Mouse (Mus musculus) embryonic fibroblast, embryonic 13.5 days (primary cell): ENCODE results near the gene Ccdc171. TPM values are rescaled to one million over a fixed set of nuclear protein-coding genes. Genes with fewer than 3 reads are reported as not detected.
A peak's percentile ranks its signal among the peaks of the same experiment; 100 is the strongest.
"Not testable (repeated sequence)": the region's sequence is repeated elsewhere in the genome, so short reads cannot be mapped to it uniquely, and the experiment has no call there.

ENCODE experiments used
- H3K27ac ChIP-seq: 2 replicates; pipeline ENCODE4 v1.5.1; 2012; ENCODE audit warnings: low read length, control low read depth, inconsistent platforms; ENCODE audit not compliant: insufficient read depth
- H3K4me1 ChIP-seq: 2 replicates; pipeline ENCODE4 v1.6.1; 2011; ENCODE audit warnings: low read length; ENCODE audit not compliant: control insufficient read depth, insufficient read depth
- H3K4me3 ChIP-seq: 2 replicates; pipeline ENCODE4 v1.5.1; 2011; ENCODE audit warnings: mild to moderate bottlenecking, control low read depth, low read length; ENCODE audit not compliant: insufficient read depth
- CTCF ChIP-seq: IDR thresholded peaks from 2 replicates; pipeline ENCODE4 v1.5.1; 2011; ENCODE audit warnings: mild to moderate bottlenecking, control low read depth, low read length, moderate library complexity, borderline replicate concordance; ENCODE audit not compliant: insufficient read depth
- POLR2A ChIP-seq: IDR thresholded peaks from 2 replicates; pipeline ENCODE4 v1.6.1; 2011; ENCODE audit warnings: low read depth, mild to moderate bottlenecking, control low read depth, low read length, moderate library complexity
- polyA plus RNA-seq: library from polyadenylated mRNA; stranded (reverse); fragments of >200 nt; gene quantifications from 2 replicates; pipeline ENCODE4 v1.2.4, GENCODE M21; 2011; ENCODE audit warnings: low read depth; ENCODE audit not compliant: missing spikeins, insufficient read length

Ccdc171 gene
- polyA plus RNA-seq, 1 experiment = 2.4 TPM

DNA sequence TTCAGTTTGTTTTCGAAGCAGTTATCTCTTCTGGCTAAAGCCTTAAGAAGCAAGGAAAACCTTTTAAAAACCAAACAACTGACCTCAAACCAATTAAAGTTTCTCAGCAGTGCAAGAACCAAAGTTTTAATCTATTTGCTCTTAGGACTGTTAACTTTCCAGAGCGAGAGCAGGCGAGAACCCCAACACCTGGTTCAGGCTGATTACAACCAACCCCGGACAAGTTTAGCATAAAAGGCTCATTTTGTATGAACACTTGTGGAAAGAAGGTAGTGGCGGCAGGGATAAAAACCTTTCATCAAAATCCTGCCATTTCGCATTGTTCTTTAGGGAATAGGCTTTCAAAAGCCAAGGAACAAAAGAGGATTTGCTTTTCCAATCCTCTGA, 896 bp upstream of the Ccdc171 start:
- TF ChIP-seq POLR2A = peak; percentile 14; the same call in 1 of the 2 replicates
- TF ChIP-seq CTCF = no peak
- H3K4me1 ChIP-seq = peaks cover 2% of the 10 kb centered on the region
- H3K4me3 ChIP-seq = peak overlapping the region; percentile 70
- 0 out of 2 replicates have a peak overlapping the region, but pooled peaks have one; percentile 22 for H3K27ac ChIP-seq

GRCm38 (mm10) chr4:83525690-83526055, 328 bp downstream of the Ccdc171 start:
- TF ChIP-seq POLR2A (no peak), CTCF (no peak)
- peaks cover 2% of the 10 kb centered on the region for H3K4me1 ChIP-seq
- peak overlapping the region; percentile 69 for H3K4me3 ChIP-seq
- peak overlapping the region; percentile 21 for H3K27ac ChIP-seq

- H3K27ac ChIP-seq = no peak overlapping the region
- peaks cover 2% of the 10 kb centered on the region for H3K4me1 ChIP-seq
- H3K4me3 ChIP-seq = peak overlapping the region; percentile 19; the same call in 1 of the 2 replicates
- TF ChIP-seq CTCF (no peak), POLR2A (no peak)
Observed at GRCm38 (mm10) chr4:83526270-83526987, 1.1 kb downstream of the Ccdc171 start.

DNA sequence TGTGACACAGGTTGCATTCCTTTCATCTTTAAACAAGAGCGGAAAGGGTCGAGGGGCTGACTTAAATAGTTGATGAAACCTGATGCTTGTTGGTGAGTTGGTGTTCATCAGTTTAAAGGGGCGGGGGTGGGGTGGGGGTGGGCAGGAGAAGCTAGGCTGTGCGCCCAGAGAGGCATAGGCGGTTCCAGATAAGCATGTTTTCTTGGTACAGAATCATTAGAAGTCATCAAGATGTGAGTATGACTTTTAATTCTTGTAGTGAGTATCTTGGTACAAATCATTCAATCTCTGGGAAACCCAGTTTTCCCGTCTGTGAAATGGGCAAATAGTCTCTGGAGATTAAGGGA, 1.6 kb downstream of the Ccdc171 start:
- no peak overlapping the region for H3K4me3 ChIP-seq
- no peak overlapping the region for H3K27ac ChIP-seq
- peaks cover 2% of the 10 kb centered on the region for H3K4me1 ChIP-seq
- TF ChIP-seq CTCF (no peak), POLR2A (no peak)

GRCm38 (mm10) chr4:83527921-83528320, 2.6 kb downstream of the Ccdc171 start:
- peaks cover 2% of the 10 kb centered on the region for H3K4me1 ChIP-seq
- TF ChIP-seq POLR2A = no peak
- no peak for TF ChIP-seq CTCF
- H3K4me3 ChIP-seq = no peak overlapping the region
- no peak overlapping the region for H3K27ac ChIP-seq

DNA sequence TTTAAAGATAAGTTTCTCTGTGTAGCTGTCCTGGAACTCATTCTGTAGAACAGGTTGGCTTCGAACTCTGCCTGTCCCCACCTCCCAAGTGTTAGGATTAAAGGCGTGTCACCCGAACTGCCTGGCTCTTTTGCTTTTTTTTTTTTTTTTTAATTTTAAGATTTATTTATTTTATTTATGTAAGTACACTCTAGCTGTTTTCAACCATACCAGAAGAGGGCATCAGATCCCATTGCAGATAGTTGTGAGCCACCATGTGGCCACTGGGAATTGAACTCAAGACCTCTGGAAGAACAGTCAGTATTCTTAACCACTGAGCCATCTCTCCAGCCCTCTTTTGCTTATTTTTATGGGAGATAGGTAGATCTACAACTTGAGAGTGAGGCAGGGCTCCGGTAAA, 4.7 kb downstream of the Ccdc171 start:
- H3K4me3 ChIP-seq, H3K27ac ChIP-seq, H3K4me1 ChIP-seq: not testable (repeated sequence)

GRCm38 (mm10) chr4:83533168-83533911, 8.0 kb downstream of the Ccdc171 start:
- H3K27ac ChIP-seq = no peak overlapping the region
- no peak for TF ChIP-seq POLR2A
- no peak for TF ChIP-seq CTCF
- H3K4me3 ChIP-seq = no peak overlapping the region
- H3K4me1 ChIP-seq = no peaks in the 10 kb centered on the region

- TF ChIP-seq CTCF = no peak
- Histone ChIP-seq H3K4me1 (no peaks in the 10 kb centered on the region), H3K4me3 (no peak overlapping the region), H3K27ac (no peak overlapping the region)
Observed at GRCm38 (mm10) chr4:83534024-83534423, 8.7 kb downstream of the Ccdc171 start.

DNA sequence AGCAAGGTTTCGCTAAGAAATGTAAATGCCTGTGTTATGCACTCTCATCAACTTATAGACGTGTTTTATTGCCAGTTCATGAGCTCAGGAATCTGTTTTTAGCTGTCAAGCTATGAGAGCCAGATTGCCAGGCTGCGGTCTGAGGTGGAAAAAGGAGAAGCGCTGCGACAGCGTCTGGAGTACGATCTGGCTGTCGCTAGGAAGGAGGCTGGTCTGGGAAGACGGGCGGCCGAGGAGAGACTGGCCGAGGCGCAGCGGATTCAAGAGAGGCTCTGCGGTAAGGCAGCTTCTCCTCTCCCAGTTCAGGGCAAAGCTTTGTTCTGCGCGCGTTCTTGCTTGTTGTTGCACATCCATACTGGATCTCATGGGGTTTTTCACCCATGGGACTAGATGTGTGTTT, 24.2 kb downstream of the Ccdc171 start:
- no peak overlapping the region for H3K27ac ChIP-seq
- no peak for TF ChIP-seq POLR2A
- no peak for TF ChIP-seq CTCF
- H3K4me3 ChIP-seq = no peak overlapping the region
- no peaks in the 10 kb centered on the region for H3K4me1 ChIP-seq
